Mouse (Mus musculus): ENCODE measurements around the gene Prrt2.

The Prrt2 gene

DNA sequence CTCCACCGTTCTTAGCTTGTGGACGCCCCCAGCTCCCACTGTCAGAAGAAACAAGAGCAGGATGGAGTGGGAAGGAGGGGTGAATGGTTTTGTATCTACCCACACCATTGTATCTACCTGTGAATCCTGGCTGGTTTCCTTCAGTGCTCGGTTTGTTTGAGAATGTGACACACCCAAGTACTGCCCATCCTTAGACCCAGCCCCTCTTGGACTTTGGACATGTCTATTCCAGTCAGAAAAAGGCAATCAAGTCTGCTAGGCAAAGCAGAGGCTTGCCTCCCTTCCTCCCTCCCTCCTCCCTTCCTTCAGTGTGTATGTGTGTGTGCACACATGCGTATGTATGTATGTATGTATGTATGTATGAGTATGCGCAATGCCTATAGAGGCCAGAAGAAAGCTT, 17.4 kb downstream of the Prrt2 start:
- DNase-seq (ENCODE audit: low read depth) = no peak

DNA sequence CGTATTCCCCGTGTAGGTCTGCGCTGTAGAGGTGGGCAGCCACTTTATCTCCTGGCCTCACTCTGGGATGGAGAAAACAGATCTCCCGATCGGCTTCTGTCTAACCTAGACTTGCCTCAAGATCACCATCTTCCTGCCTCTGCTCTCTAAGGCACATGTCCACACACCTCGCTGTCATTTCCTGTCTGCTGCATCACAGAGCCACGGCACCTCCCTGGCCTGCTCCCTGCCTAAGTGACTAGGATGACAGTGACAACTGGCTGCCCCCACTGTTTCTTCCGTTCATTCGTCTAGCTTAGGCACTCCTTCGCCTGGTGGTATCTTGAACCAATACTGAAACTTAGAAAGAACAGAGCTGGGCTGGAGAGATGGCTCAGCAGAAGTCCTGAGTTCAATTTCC, 21.4 kb downstream of the Prrt2 start:
- DNase-seq (ENCODE audit: low read depth) = peak; percentile 48

DNA sequence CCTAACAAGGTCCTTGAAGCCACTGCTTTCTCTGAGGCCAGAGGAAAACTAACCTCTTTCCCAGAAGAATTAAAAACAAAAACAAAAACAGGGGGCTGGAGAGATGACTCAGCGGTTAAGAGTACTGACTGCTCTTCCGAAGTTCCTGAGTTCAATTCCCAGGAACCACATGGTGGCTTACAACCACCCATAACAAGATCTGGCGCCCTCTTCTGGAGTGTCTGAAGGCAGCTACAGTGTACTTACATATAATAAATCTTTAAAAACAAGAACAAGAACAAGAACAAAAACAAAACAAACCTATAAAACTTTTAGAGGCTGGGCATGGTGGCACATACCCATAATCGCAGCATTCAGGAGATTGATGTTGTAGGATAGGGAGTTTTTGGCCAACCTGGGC, 24.6 kb downstream of the Prrt2 start:
- peak; percentile 40 for DNase-seq (ENCODE audit: low read depth)

DNA sequence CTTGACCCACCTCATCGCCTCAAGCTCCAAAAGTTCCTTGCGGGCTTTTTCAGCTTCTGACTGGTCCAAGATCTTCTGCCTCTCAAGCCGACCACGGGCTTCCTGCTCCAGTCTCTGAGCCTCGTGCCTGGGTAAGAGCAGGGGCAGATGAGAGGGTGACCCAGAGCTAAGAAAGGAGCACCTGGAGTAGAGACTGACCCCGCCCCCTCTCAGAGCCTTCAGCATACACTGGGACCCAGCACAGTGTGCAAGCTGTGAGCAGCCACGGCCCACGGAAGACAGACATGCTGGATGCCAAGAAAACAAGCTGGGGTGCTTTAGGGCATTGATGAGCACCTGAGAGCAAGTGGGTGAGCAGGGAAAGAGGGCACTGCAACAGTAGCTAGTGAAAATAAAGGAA, 32.2 kb downstream of the Prrt2 start:
- DNase-seq (ENCODE audit: low read depth) = no peak

DNA sequence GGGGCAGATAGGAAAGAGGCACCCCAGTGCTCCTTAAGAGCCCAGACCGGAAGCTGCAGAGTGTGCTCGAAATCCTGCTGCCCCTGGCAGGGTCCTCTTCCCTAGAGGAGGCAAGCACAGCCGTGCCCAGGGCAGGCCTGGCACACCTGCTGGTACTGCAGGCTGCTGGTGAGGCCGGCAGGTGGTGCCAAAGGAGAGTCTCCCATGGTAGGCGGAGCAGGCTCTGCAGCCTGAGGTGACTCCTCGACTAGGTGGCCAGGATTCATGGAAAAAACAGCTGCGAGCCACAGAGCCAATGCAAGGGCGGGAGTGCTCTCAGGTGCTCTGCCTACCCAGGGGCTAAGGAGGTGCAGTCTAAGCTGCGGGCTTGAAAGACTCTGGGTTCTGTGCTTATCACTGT, 34.7 kb downstream of the Prrt2 start:
- DNase-seq (ENCODE audit: low read depth) = no peak

- no peak for DNase-seq (ENCODE audit: low read depth)
Measured at GRCm38 (mm10) chr7:126984667-126985444, 36.2 kb downstream of the Prrt2 start.

DNA sequence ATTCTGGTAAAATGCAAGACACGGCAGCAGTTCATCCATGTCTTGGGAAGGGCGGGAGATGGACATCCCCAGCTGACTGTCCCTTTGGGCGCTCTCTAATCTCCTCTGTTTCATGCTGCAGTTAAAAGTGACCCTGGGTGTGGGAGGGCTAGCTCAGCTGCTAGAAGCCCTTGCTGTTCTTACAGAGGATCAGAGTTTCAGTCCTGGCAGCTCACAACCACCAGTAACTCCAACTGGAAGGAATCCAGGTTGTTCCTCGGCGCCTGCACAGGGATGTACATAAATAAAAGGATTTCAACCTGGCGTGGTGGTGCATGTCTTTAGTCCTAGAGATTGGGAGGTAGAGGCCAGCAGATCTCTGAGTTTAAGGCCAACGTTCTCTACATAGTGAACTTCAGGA, 37.9 kb downstream of the Prrt2 start:
- DNase-seq (ENCODE audit: low read depth) = no peak

- no peak for DNase-seq (ENCODE audit: low read depth)
Measured at GRCm38 (mm10) chr7:126982054-126982453, 39.0 kb downstream of the Prrt2 start.

- DNase-seq (ENCODE audit: low read depth) = no peak
Measured at GRCm38 (mm10) chr7:126981601-126982000, 39.4 kb downstream of the Prrt2 start.

- DNase-seq (ENCODE audit: low read depth) = no peak
Measured at GRCm38 (mm10) chr7:126978841-126979240, 42.2 kb downstream of the Prrt2 start.

DNA sequence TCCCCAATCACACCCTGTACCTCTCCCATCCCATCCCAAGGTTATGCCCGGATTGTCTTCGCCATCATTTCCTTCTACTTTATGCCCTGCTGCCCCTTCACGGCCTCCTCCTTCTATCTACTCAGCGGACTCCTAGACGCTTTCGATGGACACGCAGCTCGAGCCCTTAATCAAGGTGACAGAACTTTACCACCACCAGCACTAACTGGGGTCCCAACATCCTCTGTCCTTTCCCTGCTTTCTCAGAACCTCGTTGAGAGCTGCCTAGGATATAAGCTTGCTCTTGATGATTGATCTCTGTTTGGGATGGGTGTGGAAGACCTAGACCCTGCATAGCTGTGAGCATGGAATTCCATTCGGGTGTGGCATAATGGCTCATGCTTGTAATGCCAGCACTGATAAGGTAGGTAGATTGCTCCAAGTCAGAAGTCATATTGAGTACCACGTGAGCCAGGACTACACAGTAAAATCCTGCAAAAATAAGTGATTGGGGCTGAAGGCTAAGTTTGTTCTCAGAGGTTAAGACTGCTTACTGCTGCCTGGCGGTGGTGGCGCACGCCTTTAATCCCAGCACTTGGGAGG, 44.0 kb downstream of the Prrt2 start:
- DNase-seq (ENCODE audit: low read depth) = peak; percentile 20

- peak; percentile 98 for DNase-seq (ENCODE audit: low read depth)
Measured at GRCm38 (mm10) chr7:126975950-126976866, 44.8 kb downstream of the Prrt2 start, which contains the start of gene Cdiptos. Gene Cdiptos (minus strand): TSS chr7:126976098.

GRCm38 (mm10) chr7:126975893-126975949, 45.3 kb downstream of the Prrt2 start, which contains the start of gene Cdipt:
Gene Cdipt (plus strand): TSS chr7:126975914.
- no peak for DNase-seq (ENCODE audit: low read depth)

DNA sequence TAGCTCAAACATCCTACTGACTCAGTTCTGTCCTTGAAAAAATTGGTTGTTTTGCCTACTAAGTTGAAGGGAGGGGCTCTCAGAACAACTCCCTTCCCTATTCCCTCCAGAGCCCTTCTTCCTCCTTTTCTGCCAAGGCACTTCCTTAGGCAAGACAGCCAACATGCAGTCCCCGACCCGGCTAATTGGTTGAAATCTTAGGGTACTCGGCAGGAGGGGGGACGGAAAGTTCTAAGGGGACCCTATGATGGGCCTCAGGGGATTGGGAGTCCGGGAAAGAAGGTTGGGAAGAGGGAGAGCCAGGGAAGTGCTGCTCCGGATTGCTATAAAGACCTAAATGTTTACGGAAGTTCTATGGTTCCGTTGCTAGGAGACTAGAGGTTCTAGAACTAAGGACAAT, 45.5 kb downstream of the Prrt2 start:
- DNase-seq (ENCODE audit: low read depth) = peak; percentile 57

All from 416B (cell line).